Mouse (Mus musculus) ES-Bruce4 (cell line): ENCODE results near the gene Dand5.

ENCODE experiments used
- CTCF ChIP-seq: IDR thresholded peaks from one replicate; pipeline ENCODE4 v1.8.1; 2011; ENCODE audit warnings: low read depth, low read length
- POLR2A ChIP-seq: IDR thresholded peaks from one replicate; pipeline ENCODE4 v1.8.1; 2011; ENCODE audit warnings: low read length; ENCODE audit not compliant: insufficient read depth

DNA sequence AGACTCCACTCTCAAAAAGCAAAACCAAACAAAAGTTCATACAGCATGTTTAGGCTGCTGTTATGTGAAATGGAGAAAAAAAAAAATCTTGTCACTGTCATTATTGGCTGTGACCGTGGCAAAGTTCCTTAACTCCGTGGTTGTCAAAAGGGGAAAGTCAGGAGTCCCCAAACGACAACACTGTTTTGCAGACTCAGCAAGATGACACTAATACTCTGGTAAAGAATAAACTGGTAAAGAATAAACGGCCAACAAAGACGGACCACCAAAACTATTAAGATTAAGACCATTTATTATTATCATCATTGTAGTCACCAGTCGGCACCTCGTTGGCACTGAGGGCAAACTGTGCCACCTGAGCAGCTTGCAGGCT, 17.2 kb upstream of the Dand5 start:
- TF ChIP-seq POLR2A, result no peak
- no peak for TF ChIP-seq CTCF
